Mouse (Mus musculus) MEL (cell line): ENCODE results near the gene Gm12830.

ENCODE experiments used
- CTCF ChIP-seq, 3 experiments: IDR thresholded peaks in 2 of 3; conservative IDR thresholded peaks in 1 of 3; 2 replicates each; pipeline ENCODE4 v1.5.1; 2011 to 2012; ENCODE audit warnings: low read length in 3 of 3, low read depth in 2 of 3, mild to moderate bottlenecking in 2 of 3, improper control_type of control experiment in 1 of 3, inconsistent platforms in 1 of 3, mixed read lengths in 1 of 3, moderate library complexity in 1 of 3; ENCODE audit not compliant: control insufficient read depth in 1 of 3, insufficient read depth in 1 of 3, poor library complexity in 1 of 3, severe bottlenecking in 1 of 3
- E2F4 ChIP-seq: IDR thresholded peaks from 2 replicates; pipeline ENCODE4 v1.6.1; 2011; ENCODE audit warnings: low read depth, low read length, improper control_type of control experiment, borderline replicate concordance
- POLR2A ChIP-seq, 2 experiments: IDR thresholded peaks; 2 replicates each; pipeline ENCODE4 v1.6.1; 2011 to 2012; ENCODE audit warnings: low read length in 2 of 2, mild to moderate bottlenecking in 2 of 2, control low read depth in 1 of 2, improper control_type of control experiment in 1 of 2, low read depth in 1 of 2, moderate library complexity in 1 of 2; ENCODE audit not compliant: control insufficient read depth in 1 of 2, insufficient read depth in 1 of 2, poor library complexity in 1 of 2

GRCm38 (mm10) chr4:114901643-114902351, 80.3 kb downstream of the Gm12830 start:
- no peak for TF ChIP-seq CTCF (IDR thresholded peaks at IDR 0.05 in 2 of 3, conservative IDR thresholded peaks at IDR 0.05 in 1 of 3; ENCODE audit: control insufficient read depth in 1 of 3, insufficient read depth in 1 of 3, low read depth in 2 of 3, low read length in 3 of 3, poor library complexity in 1 of 3, severe bottlenecking in 1 of 3)
- TF ChIP-seq E2F4 = no peak
- TF ChIP-seq POLR2A (IDR thresholded peaks at IDR 0.05; ENCODE audit: control insufficient read depth in 1 of 2, insufficient read depth in 1 of 2, low read depth in 1 of 2, low read length in 2 of 2, poor library complexity in 1 of 2) = no peak
